Comparison of ENCODE assay signal across 19 mouse cellular contexts in genomic region chr17:11642328-11642727, GRCm38 (mm10).
"Had no signal": no experiment of that assay in that cellular context is flagged by ENCODE, and none has a peak within 500 bp of the region (broad histone marks: within the 10 kb centered on the region; RNA-seq: fewer than 3 reads in every experiment).

No protein-coding gene starts in this region.

- H3K9ac ChIP-seq: intestine, embryonic 15.5 days; kidney, embryonic 15.5 days; limb, embryonic 13.5 days; liver, embryonic 12.5 days; liver, embryonic 15.5 days; lung, embryonic 14.5 days; neural tube, embryonic 13.5 days had no signal

- H3K27me3 ChIP-seq: intestine, embryonic 15.5 days; kidney, embryonic 15.5 days; limb, embryonic 13.5 days; liver, embryonic 12.5 days; liver, embryonic 15.5 days; megakaryocyte, embryonic 14.5 days; neural tube, embryonic 13.5 days had no signal

- H3K4me2 ChIP-seq: intestine, embryonic 15.5 days; kidney, embryonic 15.5 days; limb, embryonic 13.5 days; liver, embryonic 12.5 days; liver, embryonic 15.5 days; lung, embryonic 14.5 days; neural tube, embryonic 13.5 days had no signal

- H3K27ac ChIP-seq: intestine, embryonic 15.5 days; kidney, embryonic 15.5 days; limb, embryonic 10.5 days; limb, embryonic 13.5 days; liver, embryonic 12.5 days; liver, embryonic 15.5 days; midbrain, embryonic 10.5 days; neural tube, embryonic 13.5 days had no signal

- H3K36me3 ChIP-seq: intestine, embryonic 15.5 days; kidney, embryonic 15.5 days; limb, embryonic 10.5 days; limb, embryonic 13.5 days; liver, embryonic 12.5 days; liver, embryonic 15.5 days; midbrain, embryonic 10.5 days; neural tube, embryonic 13.5 days had no signal

- H3K4me3 ChIP-seq: intestine, embryonic 15.5 days; kidney, embryonic 15.5 days; limb, embryonic 10.5 days; limb, embryonic 13.5 days; liver, embryonic 12.5 days; liver, embryonic 15.5 days; megakaryocyte, embryonic 14.5 days; midbrain, embryonic 10.5 days; neural tube, embryonic 13.5 days had no signal

- ATAC-seq: intestine, embryonic 15.5 days; liver, embryonic 12.5 days had no signal

- DNase-seq: kidney, adult 11 months; kidney, adult 8-10 months; kidney, postnatal 10 days; kidney, postnatal 36 days; layer of hippocampus, postnatal 36 days; liver; midbrain, embryonic 14.5 days; thymus, adult 18-20 months; thymus, postnatal 36 days had no signal

- H3K9me3 ChIP-seq: intestine, embryonic 15.5 days; kidney, embryonic 15.5 days; limb, embryonic 10.5 days; limb, embryonic 13.5 days; liver, embryonic 12.5 days; liver, embryonic 15.5 days; midbrain, embryonic 10.5 days; neural tube, embryonic 13.5 days had no signal

- H3K4me1 ChIP-seq: intestine, embryonic 15.5 days; kidney, embryonic 15.5 days; limb, embryonic 10.5 days; limb, embryonic 13.5 days; liver, embryonic 12.5 days; liver, embryonic 15.5 days; megakaryocyte, embryonic 14.5 days had no signal
